Mouse (Mus musculus): ENCODE data around the gene 4930453N24Rik. TPM values are rescaled to one million over a fixed set of nuclear protein-coding genes. Genes with fewer than 3 reads are reported as not detected.

The 4930453N24Rik gene
- polyA plus RNA-seq (2012; rRNA removed; ENCODE audit: low replicate concordance): 3.6 and 4.4 TPM in 2 replicates

DNA sequence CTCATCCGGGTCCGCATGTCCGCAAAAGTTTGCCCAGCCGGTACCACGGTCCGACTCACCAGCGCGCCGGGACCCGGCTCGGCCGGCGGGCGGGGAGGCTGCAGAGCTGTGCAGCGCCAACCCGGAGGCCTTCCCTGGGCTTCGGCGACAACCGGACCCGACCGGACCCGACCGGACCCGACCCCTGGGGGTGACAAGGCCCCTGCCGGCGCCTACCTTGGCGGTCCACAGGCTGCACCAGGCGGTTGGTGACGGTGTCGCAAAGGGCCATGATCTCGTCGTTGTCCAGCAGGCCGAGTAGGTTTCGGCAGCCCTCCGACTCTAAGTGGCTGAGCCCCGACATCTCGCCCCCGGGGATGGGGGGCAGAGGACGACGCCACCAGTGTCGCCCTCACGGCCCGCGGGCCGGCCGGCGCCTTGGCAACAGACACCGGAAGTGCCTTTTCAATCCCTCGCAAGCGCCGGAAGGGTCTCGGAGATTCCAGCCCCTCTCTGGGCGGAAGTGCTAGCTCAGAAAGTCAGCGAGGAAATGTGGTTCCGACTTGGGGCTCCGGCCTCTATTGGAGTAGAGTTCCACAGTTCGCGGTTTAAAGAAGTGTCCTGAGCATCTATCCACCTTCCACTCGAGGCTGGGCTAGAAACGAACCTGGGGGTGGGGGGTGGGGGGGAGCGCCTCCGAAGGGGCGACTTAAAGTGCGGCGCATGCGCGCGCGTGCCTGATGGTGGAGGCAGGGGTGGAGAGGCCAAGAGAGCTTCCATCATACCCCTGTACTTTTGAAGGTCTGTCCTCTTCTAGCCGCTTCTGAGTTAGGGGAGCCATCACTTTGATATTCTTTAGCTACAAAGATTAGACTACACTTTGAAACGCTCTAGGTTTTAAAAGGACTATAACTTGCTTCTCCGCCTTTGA is at the start of gene 4930453N24Rik:
TSS of gene 4930453N24Rik (minus strand) at position 641 of the 910 bp plus-strand sequence.

Other genes with a start within 250 kb of the 4930453N24Rik start
- not detected in 2 replicates for gene Csnka2ip, start 168.8 kb downstream of the 4930453N24Rik start, polyA plus RNA-seq (2012; rRNA removed; ENCODE audit: low replicate concordance)
- gene Zfp654, start 80.5 kb upstream of the 4930453N24Rik start, polyA plus RNA-seq (2012; rRNA removed; ENCODE audit: low replicate concordance): 1.0 and 1.3 TPM in 2 replicates
- 16.2 and 22.9 TPM in 2 replicates for gene Cggbp1, start 80.8 kb upstream of the 4930453N24Rik start, polyA plus RNA-seq (2012; rRNA removed; ENCODE audit: low replicate concordance)

All from subcutaneous adipose tissue, adult 2 months (tissue).